Mouse (Mus musculus) brain, embryonic 14.5 days (tissue): ENCODE data around the gene Kank4. TPM values are rescaled to one million over a fixed set of nuclear protein-coding genes. Genes with fewer than 3 reads are reported as not detected.
"Not testable (repeated sequence)": the region's sequence is repeated elsewhere in the genome, so short reads cannot be mapped to it uniquely, and the experiment has no call there.

Experiments used
- DNase-seq: peaks from one replicate; pipeline ENCODE4 v3.0.0-alpha.2; 2011; ENCODE audit warnings: low read depth
- CTCF ChIP-seq: fragments of 200-500 bp; IDR thresholded peaks from 2 replicates; pipeline ENCODE4 v1.5.1; 2012; ENCODE audit warnings: inconsistent platforms, mild to moderate bottlenecking, moderate library complexity, borderline replicate concordance; ENCODE audit not compliant: insufficient read depth, insufficient read length; ENCODE audit errors: extremely low read depth
- POLR2A ChIP-seq: fragments of 200-500 bp; IDR thresholded peaks from 2 replicates; pipeline ENCODE4 v1.6.1; 2012; ENCODE audit warnings: mild to moderate bottlenecking, inconsistent platforms, borderline replicate concordance; ENCODE audit not compliant: poor library complexity, insufficient read depth, insufficient read length, severe bottlenecking; ENCODE audit errors: extremely low read depth
- polyA plus RNA-seq: library from polyadenylated mRNA; depleted of rRNA; stranded (reverse); fragments of >200 nt; gene quantifications from 2 replicates; pipeline ENCODE4 v1.2.3, GENCODE M21; 2012; rRNA removed

Kank4 gene
- polyA plus RNA-seq: 1.8 and 3.2 TPM in 2 replicates

GRCm38 (mm10) chr4:98817184-98817911, at the start of gene Kank4:
Kank4 (minus strand) TSS chr4:98817537.
- TF ChIP-seq POLR2A (no peak), CTCF (no peak)
- peak; percentile 47 for DNase-seq

GRCm38 (mm10) chr4:98865386-98866237, 48.3 kb upstream of the Kank4 start:
- DNase-seq: peak; percentile 56
- no peak for TF ChIP-seq POLR2A
- no peak for TF ChIP-seq CTCF

DNA sequence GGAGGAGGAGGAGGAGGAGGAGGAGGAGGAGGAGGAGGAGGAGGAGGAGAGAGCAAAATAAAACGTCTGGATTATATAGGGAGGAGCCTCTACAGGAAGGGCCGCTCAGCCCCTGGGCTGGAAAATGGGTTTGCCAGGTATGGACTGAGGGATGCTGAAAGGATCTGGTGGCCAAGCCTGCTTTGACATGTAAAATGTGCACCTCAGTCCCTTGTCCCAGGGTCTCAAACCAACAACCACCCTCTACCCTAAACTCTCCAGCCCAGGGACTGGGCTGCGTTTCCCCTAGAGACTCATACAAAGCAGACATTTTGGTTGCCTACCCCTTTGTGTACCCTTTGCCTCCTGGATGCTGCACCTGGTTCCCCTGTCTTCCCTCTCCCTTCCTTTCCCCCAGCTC, 47.2 kb upstream of the Kank4 start:
- TF ChIP-seq CTCF (no peak), POLR2A (no peak)

GRCm38 (mm10) chr4:98864094-98864493, 46.8 kb upstream of the Kank4 start:
- TF ChIP-seq POLR2A (no peak), CTCF (no peak)

More for the DNA sequence above, 47.2 kb upstream of the Kank4 start:
- no peak for DNase-seq

DNA sequence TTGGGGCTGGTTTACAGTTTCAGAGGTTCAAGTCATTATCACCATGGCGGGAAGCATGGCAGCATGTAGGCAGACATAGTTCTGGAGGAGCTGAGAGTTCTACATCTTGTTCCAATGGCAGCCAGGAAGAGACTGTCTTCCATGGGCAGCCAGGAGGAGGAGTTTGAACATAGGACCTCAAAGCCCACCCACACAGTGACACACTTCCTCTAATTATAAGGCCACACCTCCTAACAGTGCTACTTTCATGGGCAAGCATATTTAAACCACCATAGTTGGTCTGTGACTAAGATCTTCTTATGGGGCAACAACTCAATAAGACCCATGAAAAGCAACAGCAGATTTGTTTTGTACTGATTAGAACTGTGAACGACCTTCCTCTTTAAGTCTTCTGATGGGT, 46.1 kb upstream of the Kank4 start:
- TF ChIP-seq CTCF (no peak), POLR2A (no peak)
- DNase-seq: no peak

More at GRCm38 (mm10) chr4:98864094-98864493, 46.8 kb upstream of the Kank4 start:
- DNase-seq: no peak

DNA sequence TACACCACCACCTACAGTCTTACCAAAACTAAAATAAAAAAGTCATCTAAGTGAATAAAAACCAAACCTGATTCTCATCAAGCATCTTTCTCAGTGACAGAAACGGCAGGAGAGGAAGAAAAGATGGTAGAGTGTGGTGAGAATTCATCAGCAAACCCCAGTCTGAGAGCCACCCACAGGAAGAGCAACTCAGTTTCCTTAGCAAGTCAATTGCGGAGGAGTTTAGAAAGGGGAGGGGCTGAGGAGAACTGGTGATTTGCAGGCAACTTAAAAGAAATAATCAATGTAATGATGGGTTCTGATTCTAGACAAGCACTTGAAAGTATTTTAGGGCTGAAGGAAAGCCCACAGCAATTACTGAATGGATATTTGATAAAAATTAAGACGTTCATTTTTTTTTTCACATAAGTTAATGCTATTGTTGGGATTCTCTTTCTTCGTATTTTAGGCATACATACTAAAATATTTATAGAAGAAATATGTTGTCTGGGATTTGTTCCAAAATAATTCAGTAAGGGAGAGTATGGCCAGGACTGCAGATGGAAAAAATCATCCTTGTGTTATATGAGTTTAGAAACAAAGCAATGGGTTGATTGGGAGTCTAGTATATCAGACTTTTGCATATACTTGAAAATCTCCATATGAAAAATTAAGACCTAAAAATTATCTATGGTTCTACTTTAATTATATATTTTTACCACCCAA, 41.0 kb upstream of the Kank4 start:
- no peak for DNase-seq
- TF ChIP-seq CTCF (no peak), POLR2A (no peak)

GRCm38 (mm10) chr4:98857037-98857648, 39.8 kb upstream of the Kank4 start:
- TF ChIP-seq CTCF: no peak
- no peak for DNase-seq

DNA sequence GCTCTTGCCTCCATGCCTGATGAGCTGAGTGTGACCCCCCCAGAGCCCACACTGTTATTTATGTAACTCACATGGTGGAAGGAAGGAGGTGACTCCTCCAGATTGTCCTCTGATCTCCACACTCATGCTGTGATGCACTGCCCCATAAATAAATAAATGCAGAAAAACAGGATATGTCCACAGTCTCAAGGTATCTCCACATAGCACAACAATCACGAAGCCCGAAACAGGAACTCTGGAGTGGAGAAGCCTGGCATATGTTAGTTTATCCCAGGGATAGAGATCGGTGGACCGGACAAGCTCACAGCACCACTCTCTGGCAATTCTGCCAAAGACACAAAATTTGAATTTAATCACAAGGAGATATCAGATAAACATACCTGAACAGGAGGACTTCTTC, 36.6 kb upstream of the Kank4 start:
- TF ChIP-seq CTCF (no peak), POLR2A (no peak)
- DNase-seq: no peak

- DNase-seq: not testable (repeated sequence)
These were observed 33.1 kb upstream of the Kank4 start for GRCm38 (mm10) chr4:98850485-98850884.

DNA sequence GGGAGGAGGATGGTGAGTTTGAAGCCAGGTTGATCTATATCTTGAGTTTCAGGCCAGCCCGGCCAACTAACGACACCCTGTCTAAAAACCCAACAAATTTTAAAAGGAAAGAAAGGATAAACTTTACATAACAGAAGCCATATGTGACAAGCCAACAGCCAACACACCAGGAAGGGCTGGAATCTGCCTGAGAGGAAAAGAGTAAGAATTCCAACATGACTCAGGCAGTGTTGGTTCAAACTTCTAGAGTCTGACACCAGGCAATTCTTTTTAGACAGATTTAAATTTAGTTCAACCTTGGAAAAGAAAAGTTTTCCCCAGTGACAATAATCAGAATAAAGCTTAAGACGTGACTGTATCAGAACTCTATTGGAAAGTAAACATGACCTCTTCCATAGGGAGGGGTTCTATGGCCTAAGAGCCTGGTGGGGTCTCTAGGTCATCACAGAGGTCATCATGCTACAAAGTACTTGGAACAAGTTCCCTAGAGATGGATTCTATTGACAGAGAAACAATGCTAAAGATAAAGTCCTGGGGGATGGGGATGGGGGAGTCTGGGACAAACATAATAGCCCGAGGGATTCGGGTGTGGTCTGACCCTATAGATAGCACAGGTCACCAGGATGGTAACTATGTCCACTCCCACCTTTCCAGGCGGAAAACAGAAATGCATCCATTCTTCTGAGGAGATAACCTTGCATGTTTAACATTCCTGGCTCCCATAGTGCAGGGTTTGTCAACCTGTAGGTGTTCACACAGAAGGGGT, 30.0 kb upstream of the Kank4 start:
- TF ChIP-seq CTCF (no peak), POLR2A (no peak)
- no peak for DNase-seq
